Mouse (Mus musculus) heart, postnatal 10 days (tissue): ENCODE results near the gene Gins2. TPM values are rescaled to one million over a fixed set of nuclear protein-coding genes. Genes with fewer than 3 reads are reported as not detected.
A peak's percentile ranks its signal among the peaks of the same experiment; 100 is the strongest.

Source experiments
- DNase-seq, 2 experiments: peaks; one replicate each; pipeline ENCODE4 v3.0.0; 2021
- intact Hi-C: fragments of 180-260 bp; cut with DNase I; formaldehyde crosslinking; loops from one replicate; pipeline ENCODE4 v1.15.1; 2025
- total RNA-seq, 2 experiments: library from RNA; stranded (reverse); gene quantifications; 2 replicates each; pipeline ENCODE4 v1.2.3; 2021

Gins2 gene
- total RNA-seq, 2 experiments from 2014 or later: 14.6 to 15.2 TPM

DNA sequence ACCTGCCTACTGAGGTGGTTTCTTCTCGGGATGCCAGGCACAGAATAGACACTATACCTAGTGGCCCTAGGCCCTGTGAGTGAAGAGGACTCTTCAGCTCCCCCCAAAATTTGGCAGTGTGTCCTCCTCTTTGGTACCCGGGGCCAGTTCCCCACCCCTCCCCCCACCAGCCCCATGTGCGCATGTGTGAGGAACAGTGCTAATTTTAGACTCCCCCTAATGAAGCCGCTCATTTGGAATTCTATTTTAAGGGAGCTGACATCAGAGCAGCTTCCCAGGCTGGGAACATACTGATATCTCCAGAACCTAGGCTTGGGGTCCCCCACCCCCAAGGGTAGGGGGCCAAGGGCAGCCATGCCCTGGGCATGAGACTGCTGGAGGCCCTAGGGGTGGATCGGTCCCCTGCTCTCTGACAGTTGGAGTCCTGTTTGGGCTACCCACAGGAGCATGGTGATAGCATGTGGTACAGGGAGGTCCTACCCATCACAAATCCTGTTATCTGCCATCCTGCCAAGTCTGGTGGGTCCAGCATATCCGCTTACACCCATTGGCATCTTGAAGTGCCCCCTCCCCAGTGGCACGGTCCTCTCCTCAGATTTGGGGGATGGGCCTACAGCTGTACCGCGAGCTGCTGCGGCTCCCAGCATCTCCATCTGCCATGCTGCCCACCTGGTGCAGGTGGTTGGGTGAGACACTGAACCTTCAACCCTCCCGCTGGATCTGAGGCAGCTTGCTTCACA, 38.0 kb downstream of the Gins2 start:
- DNase-seq: peak; percentile 55 to 59
- intact Hi-C loops: no loop called here

DNA sequence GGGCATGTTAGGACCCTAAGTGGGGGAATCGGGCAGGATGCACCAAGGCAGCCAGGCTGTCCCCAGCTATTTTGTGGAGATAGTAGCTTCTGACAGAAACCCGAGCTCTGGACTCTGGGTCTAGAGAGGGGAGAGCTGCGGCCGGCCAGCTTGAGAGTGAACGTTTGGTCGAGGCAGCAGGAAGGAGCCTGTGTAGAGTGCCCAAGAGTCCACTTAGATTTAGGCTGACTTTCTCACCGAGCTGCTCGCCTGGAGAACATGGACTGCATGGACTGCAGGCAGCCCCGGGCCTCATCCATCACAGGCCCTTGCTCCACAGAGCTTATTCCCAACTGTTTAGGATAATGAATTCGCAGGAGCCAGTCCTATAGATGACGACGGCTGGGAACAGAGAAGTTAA, 38.7 kb downstream of the Gins2 start:
- no peak for DNase-seq

DNA sequence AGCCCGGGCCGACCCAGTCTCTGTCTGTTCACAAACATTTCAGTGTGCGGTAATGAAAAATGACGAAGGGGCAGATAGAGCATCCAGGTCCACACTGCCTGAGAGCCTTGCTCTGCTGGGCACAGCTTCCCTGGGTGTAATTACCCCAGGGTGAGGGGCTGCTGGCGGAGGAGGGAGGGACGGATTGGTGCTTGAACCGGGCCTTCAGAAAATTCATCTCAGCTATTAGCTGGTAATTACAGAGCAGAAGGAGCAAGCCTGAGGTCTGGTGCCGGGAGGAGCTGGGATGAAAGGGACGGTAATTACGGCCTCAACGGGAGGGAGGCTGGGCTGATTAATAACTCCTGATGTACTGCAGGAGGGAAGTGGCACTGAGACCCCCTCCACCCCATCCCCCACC, 39.2 kb downstream of the Gins2 start:
- DNase-seq: no peak
- intact Hi-C loops: no loop called here

More for the DNA sequence above, 38.7 kb downstream of the Gins2 start:
- intact Hi-C loops: no loop called here

DNA sequence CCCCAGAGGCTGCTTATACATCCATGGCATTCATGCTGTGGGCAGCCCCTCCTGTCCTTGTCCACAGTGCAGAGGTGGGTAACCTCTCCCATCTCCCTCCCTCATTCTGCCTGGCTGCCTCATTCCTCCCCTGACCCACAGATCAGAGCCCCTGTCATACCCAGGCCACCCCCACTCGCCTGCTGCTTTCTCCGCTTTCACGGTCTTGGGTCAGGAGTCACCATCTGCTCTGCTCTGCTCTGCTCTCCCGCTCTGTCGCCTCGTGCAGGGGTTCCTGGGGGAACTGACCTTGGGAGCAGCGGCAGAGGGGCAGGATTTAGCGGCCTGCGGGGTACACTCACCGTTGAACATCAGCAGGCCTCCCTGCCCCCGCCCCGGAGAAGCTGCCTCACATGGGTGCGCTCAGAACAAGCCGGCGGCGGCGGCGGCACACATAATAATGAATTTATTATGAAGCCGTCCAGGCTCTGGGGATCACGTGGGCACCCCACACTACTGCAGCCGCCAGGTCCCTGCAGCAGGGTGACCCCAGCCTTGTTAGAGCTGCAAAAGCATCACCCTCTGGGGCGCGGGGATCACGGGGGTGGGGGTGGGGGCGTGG, 39.7 kb downstream of the Gins2 start:
- intact Hi-C loops: no loop called here
- DNase-seq: no peak

DNA sequence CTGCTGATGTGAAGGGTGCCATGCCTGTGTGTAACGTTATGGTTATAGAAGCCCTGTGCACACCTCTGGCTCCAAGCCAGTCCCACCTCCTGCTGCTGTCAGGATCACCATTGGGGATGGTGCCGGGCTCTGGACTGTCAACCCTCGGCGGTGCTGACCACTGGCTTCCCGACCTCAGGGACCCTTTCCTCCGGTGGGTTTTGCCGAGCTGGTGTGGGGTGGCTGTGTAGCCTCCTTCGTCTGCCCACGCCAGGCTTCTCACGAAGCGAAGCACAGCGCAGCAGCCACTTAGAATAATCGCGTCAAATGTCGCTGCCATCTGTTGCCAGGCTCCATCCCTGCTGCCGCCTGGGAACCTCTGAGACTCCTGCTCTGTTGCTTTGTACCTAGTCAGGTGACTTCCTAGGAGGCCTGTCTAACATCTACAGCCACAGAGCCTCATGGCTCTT, 40.8 kb downstream of the Gins2 start:
- no peak for DNase-seq

DNA sequence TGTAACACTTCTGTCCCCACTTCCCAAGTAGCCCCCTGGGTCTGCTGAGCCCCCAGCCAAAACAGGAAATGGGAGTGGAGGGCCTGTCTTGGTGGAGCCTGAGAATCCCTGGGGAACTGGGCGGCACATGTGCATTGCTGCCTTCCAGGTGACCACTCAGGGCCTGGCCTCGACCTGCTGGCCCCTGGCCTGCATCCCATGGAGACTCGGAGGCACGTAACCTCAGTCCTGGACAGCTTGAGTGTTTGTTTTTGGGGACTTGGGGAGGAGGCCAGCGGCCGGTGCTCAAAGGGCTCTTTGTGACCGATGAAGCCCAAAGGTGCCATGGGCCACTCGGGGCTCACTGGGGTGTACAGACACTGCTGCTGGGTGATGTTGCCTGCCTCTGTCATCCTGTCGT, 41.5 kb downstream of the Gins2 start:
- DNase-seq: no peak
- intact Hi-C loops: no loop called here

More for the DNA sequence above, 40.8 kb downstream of the Gins2 start:
- intact Hi-C loops: no loop called here

DNA sequence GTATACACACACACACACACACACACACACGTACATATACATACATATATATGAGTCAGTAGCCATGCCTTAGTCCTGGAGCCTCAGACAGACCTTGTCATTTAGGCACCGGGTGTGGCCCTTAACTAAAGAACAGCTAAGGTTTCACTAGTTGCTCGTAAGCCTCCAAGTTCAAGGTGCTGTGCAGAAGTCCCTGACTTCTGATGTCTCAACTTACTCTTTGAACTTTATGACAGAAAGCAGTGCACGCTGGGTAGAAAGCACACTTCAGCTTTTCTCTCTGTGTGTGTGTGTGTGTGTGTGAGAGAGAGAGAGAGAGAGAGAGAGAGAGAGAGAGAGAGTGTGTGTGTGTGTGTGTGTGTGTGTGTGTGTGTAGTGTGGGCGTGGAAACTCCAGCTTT, 44.9 kb downstream of the Gins2 start:
- intact Hi-C loops: no loop called here
- no peak for DNase-seq

DNA sequence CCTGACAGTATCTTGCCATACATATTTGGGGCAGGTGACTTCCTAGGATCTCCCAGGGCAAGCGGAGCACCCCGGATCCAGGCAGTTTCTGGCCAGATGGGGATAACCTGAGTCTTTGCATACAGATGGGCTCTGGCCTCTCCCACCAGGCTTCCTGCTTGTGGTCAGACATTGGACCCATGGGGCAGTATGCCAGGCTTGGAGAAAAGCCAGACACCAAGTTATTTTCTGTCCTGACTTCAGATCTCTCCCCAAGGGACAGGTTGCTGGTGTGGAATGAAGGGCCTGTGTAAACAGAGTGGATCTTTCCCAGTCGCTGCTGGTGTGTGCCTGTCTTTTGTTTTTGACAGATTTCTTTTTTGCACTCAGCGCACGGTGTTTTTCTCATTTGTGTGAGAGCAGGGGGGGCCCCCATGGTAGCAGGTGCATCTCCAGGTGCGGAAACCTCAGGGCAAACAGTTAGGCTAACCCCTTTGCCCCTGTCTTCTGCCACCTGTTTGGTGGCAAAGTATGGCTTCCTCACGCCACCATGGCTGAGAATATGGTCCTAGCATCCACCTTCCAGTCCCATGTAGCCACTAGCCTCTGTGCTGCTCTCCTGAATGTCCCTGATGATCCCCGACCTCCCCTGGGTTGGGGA, 45.6 kb downstream of the Gins2 start:
- intact Hi-C loops: no loop called here
- DNase-seq: peak; percentile 86 to 89

DNA sequence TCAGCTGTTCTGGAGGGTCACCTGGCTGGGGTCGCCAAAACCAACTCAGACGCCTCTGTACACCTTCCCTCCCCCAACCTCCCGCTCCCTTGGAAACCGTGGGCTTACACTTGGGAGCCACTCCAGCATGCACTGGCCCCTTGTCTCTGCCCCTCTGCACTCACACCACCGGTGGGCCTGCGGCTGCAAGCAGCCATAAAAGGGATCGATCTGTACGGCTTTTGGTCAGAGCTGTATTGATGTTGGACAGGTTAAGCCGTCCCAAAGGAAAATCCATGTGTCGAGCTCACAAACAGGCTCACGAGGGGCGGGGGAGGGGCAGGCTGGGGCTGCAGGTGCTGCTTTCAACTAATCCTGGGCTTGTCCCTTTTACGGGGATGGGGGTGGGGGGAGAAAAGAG, 46.1 kb downstream of the Gins2 start:
- intact Hi-C loops: no loop called here

DNA sequence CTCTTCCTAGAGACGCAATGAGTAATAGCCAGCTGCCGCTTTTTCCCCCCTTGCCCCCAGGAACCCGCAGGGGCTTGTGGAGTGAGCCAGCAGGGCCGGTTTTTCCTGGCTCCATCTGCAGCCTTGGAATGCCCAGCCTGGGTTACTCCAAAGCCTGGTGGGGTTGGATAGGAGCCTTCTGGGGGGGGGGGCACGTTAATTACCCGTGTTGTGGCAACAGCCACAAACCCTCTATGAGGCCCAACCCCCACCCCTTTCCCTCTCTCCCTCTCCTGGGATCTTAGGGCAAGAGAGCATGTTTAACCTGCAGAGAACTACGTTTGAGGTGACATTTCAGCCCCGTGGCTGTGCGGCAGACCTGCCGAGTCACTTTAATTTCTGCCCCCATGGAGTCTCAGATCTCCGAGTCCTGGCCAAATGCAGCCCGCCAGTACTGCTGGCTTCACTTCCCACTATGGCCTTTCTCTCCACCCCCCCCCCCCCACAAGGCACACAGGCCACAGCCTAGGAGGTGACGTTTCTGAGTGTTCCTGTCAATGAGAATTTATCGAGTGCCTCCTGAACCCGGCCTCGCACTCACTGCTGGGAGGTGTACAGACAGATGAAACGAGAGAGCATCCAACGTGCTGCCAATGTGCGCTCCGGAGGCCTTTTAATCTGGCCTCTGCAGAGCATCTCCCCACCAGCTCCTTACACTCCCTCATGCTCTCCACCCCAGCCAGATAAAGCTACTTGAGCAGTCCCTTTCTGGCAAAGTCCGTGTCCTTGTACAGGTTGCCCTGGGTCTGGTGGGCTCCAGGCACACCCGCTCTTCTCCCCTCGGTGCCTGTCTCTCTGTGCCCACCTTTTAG, 49.1 kb downstream of the Gins2 start:
- intact Hi-C loops: no loop called here
- no peak for DNase-seq

More for the DNA sequence above, 46.1 kb downstream of the Gins2 start:
- DNase-seq: no peak

DNA sequence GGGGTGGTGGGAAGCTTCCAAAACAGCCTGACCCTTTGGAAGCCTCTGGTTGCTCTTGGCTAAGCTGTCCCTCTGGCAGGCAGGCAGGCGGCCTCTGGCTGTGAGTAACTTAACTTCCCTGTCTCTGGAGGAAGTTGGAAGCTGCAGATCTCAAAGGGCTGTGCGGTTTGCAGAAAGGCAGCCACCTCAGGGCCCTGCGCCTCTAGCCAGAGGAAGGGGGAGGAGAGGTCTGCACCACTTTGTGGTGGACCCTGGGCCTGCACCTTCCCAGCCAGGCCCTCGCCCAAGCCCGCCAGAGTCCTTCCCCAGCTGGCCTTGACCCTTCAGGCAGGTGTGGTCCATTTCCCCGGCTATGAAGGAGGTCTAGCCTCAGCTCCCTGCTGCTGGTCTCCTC, 49.7 kb downstream of the Gins2 start:
- peak in 1 of 2 experiments; percentile 57 for DNase-seq
- intact Hi-C loops: no loop called here

DNA sequence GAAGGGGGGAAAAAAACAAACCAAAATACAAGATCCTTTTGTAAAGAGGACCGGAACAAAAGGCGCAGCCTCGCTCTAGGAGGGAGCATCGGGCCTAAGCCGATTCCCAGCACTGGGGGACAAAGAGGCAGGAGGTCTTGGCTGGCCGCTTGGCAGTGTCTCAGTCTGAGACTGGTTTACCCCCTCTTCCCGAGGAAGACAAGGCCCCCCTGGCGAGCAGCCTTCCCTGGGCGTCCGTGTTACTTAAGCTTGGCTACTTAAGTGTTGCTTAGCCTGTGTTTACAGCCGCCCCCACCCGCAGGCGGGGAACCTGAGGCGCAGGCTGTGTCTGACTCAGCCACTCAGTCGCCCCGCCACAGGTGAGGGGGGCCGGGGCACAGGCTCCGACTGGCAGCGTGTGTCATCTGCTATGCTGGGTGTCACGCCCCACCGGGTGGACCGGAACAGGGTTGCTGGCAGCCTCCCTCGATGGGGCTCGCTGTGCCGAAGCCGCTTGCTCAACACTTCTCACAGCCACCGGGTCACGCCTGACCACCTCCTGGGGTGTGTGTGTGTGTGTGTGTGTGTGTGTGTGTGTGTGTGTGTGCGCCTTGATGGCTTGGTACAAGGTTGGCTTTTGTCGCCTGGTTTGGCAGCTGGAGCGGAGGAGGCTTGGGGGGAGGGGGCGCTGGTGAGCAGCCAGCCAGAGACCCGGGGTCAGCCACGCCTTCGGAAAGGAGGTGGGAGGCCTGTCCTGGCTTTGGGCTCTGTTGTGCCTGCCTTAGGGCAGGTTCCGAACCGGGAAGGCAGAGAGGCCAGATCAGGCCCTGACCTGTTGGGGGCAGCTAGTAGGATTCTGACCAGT, 50.5 kb downstream of the Gins2 start:
- peak; percentile 76 to 78 for DNase-seq
- intact Hi-C loops: no loop called here

DNA sequence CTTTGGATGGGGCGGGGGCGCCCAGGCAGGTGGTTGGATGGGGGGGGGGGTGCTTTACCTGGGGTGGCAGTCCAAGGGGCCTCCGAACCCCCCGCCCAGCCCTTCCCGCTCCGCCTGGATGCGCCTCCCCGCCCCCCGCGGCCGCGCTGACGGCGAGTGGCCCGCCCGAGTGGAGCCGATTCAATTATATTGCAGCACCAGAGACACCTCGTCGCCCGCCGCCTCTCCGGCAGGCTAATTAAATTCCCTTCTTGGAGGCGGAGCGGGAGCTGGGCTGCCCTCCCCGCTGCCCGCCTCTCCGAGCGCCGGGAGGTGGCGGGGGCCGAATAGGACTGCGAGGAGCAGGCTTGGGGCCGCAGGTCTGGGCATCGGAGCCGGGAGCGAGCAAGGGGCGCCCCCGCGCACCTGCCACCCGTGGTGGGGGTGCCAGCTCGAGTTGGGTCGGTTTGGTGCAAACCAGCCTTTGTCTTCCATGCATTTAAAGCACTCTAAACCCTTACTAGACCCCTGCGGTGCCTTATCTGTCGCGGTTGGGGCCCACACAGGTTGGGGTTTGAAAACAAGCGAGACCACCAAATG, 51.2 kb downstream of the Gins2 start:
- intact Hi-C loops: no loop called here
- DNase-seq: peak; percentile 69 to 73

DNA sequence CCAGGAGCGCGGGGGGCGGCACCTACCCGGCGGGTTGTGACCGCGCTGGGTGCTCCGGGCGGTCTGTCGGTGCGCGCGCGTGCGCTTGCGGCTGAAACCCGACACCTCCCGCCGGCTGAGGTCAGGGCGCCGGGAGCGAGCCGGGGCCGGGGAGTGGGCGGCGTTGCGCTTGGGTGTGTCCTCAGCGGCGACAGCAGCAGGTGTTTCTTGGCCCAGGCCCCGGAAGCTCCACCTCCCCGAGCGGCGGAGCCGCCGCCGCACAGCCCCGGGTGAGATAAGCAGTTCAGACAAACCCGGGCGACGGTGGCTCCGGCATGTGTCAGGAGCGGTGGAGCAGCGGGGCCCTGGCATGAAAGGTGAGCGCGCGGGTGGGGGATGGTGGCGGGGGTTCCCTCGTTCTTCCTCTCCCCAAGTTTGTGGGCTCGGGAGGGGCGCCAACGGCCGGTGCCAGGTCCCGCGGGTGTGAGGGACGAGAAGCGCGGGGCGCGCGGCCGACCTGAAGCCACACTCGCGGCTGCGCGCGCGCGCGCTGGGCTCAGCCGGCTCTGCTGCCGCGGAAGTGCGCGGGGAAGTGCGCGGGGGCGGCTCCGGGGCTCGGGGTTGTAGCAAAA, 51.8 kb downstream of the Gins2 start:
- peak; percentile 88 to 93 for DNase-seq
- intact Hi-C loops: no loop called here

DNA sequence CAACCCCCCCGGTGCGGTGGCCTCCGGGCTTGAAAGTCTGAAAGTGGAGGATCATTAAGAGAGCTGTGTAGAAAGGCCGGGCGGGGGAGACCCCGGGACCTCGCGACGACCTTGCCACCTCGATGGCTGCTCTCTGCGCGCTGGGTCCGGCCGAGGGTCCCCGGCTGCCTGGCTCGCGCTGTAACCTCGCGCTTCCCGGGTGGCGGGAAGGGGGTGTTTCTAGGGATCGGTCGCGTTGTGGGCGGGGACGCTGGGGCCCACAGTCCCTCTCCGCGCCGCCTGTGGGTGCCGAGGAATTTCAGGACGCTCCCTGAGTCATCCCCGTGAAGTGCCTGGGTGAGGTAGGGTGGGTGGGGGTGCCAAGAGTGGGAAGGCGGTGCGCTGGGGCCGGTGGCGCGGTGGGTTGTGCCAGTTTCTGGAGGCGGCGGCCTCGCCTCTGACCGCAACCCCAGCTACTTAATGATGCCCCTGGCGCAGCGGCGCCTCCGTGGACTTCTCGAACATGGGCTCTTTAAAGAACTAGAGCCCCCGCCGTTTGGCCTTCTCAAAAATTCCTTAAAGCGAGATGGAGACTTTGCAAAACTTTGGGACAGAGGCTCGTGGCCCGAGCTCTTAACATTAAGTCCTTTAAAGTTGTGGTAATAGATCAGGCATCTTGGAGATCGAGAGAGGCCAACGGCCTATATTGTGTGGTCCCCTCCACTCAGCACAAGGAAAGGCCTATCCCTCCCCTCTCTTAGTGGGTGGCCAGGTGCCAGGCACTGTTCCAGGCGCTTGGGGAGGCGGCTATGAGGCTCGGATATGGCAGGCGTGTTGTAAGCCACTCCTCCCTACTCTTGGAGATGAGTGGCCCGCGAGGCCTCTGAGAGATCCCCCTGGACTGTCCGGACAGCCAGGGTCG, 52.5 kb downstream of the Gins2 start:
- peak; percentile 46 to 59 for DNase-seq
- intact Hi-C loops: loop anchor here (1.0 kb wide), 1 partner anchor 209 kb away; no protein-coding TSS in a partner anchor

DNA sequence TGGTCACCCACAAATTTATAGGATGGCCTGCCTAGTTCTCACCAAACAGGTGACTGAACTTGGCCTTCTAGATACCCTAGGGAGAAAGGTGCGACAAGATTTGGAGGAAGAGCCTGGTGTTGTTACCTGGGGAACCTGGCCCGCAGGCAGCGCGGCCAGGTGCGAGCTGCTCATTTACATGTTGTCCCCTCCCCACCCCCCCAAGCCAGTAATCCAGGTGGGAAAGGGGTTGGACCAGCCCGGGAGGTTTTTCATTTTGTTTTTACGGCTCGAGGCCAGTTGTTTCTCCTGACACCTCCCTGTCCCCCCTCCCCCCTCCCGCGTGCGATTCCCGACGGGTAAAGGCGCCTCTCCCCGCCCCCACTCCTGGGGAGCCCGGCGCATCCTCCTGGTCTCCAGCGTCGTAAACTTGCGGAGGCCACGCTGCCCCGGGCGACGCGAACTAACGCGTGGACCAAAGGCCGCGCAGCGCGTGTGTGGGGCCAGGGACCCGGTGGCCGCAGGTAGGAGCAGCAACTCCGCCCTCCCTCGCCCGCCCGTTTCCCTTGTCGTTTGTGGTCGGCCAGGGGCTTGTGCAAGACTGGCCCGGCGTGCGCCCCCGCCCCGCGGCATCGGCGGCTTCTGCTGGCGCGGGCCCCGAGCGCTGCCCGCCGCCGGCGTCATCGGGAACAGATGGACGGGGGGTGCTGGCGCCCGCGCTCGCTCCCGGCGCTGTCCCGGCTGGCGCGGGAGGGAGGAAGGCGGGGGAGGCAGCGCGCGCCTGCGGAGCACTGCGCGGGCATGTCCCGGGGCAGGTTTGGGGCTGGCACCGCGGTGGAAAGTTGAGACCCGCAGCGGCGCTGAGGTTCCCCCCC, 53.4 kb downstream of the Gins2 start:
- DNase-seq: peak; percentile 65 to 72
- intact Hi-C loops: loop anchor here (1.0 to 2.0 kb wide), 2 partner anchors 127 to 208 kb away; no protein-coding TSS in a partner anchor
